Mouse (Mus musculus) ES-E14 (cell line): ENCODE measurements around the gene Sptssa. TPM values are rescaled to one million over a fixed set of nuclear protein-coding genes. Genes with fewer than 3 reads are reported as not detected.
A peak's percentile ranks its signal among the peaks of the same experiment; 100 is the strongest.

Source experiments
- DNase-seq: peaks from one replicate; pipeline ENCODE4 v3.0.0-alpha.2; 2013; ENCODE audit warnings: low read depth, low spot score
- H3K27ac ChIP-seq: 2 replicates; pipeline ENCODE4 v1.5.1; 2012; ENCODE audit warnings: low read depth, mild to moderate bottlenecking, low read length, moderate library complexity, mixed read lengths; ENCODE audit not compliant: poor library complexity, insufficient read depth, severe bottlenecking
- H3K36me3 ChIP-seq: 2 replicates; pipeline ENCODE4 v1.6.1; 2012; ENCODE audit warnings: mild to moderate bottlenecking, low read length, moderate library complexity, mixed read lengths; ENCODE audit not compliant: control insufficient read depth, poor library complexity, insufficient read depth, severe bottlenecking
- H3K4me1 ChIP-seq, 2 experiments: fragments of 150-350 bp in 1 of 2; sonication (generic) in 1 of 2; 2 replicates each; pipeline ENCODE4 v1.6.1; 2012; ENCODE audit warnings: low read length in 2 of 2, mild to moderate bottlenecking in 1 of 2, mixed read lengths in 1 of 2; ENCODE audit not compliant: control insufficient read depth in 2 of 2, insufficient read depth in 2 of 2, poor library complexity in 1 of 2
- H3K4me3 ChIP-seq, 2 experiments: fragments of 150-350 bp in 1 of 2; sonication (generic) in 1 of 2; 2 replicates each; pipeline ENCODE4 v1.5.1; 2012; ENCODE audit warnings: low read length in 2 of 2, low read depth in 1 of 2, mild to moderate bottlenecking in 1 of 2, mixed read lengths in 1 of 2; ENCODE audit not compliant: insufficient read depth in 1 of 2, poor library complexity in 1 of 2, severe bottlenecking in 1 of 2
- H3K9ac ChIP-seq: 2 replicates; pipeline ENCODE4 v1.6.1; 2012; ENCODE audit warnings: low read depth, mild to moderate bottlenecking, low read length, mixed read lengths; ENCODE audit not compliant: poor library complexity, insufficient read depth, severe bottlenecking
- H3K9me3 ChIP-seq: fragments of 150-350 bp; sonication (generic); 2 replicates; pipeline ENCODE4 v1.6.1; 2012; ENCODE audit warnings: low read depth, mild to moderate bottlenecking, low read length; ENCODE audit not compliant: control insufficient read depth, insufficient read depth
- CHD2 ChIP-seq: IDR thresholded peaks from 2 replicates; pipeline ENCODE4 v1.6.1; 2014; ENCODE audit warnings: mild to moderate bottlenecking, low read depth, low read length, inconsistent platforms
- HCFC1 ChIP-seq: IDR thresholded peaks from 2 replicates; pipeline ENCODE4 v1.6.1; 2012; ENCODE audit warnings: low read length, inconsistent platforms, borderline replicate concordance; ENCODE audit not compliant: insufficient read depth
- MAFK ChIP-seq: IDR thresholded peaks from 2 replicates; pipeline ENCODE4 v1.6.1; 2014; ENCODE audit warnings: mild to moderate bottlenecking, low read depth, low read length, inconsistent platforms; ENCODE audit not compliant: insufficient read depth
- ZC3H11A ChIP-seq: IDR thresholded peaks from 2 replicates; pipeline ENCODE4 v1.6.1; 2012; ENCODE audit warnings: low read depth, mild to moderate bottlenecking, inconsistent platforms, low read length, borderline replicate concordance
- ZNF384 ChIP-seq: IDR thresholded peaks from 2 replicates; pipeline ENCODE4 v1.6.1; 2012; ENCODE audit warnings: low read depth, low read length, inconsistent platforms
- in situ Hi-C, 2 experiments: fragments of 600-800 bp; cut with MboI; formaldehyde crosslinking; loops; one replicate each; pipeline ENCODE4 v1.15.1; 2025; ENCODE audit warnings: low sequenced_read_pairs in 2 of 2, inconsistent platforms in 1 of 2; ENCODE audit not compliant: unreplicated experiment in 2 of 2
- total RNA-seq: library from RNA; depleted of rRNA; stranded (reverse); fragments of 300-350 nt; gene quantifications from 2 replicates; pipeline ENCODE4 v1.2.3, GENCODE M21; 2012; rRNA removed

Gene Sptssa
- 14.3 and 23.7 TPM in 2 replicates for total RNA-seq

DNA sequence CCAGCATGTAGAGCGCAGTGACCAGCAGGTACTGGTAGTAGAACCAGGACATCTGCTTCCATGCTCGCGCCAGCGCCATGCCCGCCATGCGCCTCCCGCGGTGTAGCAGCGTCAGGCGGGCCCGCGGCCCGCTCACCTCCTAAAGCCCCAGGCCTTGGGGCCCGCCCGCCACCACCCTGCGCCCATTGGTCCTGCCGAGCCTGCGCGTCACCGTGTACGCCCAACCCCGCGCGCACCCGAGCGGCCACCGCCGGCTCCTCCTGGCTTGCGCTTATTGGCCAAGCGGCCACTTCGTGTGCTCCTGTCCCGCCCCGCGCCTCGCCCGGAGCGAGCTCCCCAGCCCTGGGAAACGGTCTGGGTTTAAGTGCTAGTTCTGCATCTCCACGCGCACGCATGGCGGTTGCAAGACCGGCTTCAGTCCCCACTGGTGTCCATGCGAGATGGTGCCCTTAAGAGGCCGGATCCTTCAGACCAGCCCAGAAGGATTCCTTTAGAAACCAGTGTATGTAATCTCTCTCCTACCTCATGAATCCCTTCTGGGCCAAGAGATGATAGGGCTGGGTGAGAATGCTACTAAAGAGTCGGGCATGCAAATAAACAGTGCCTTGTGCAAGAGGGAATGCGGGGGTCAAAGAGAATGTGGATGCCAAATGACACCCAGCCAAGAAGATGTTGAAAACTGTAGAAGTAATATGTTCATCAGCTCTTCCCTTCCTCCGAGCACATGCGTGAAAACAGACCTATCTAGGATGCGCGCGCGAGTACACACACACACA is at the start of gene Sptssa:
Sptssa (minus strand) TSS at position 178 of the 776 bp plus-strand sequence.
- Histone ChIP-seq H3K36me3 (no peaks in the 10 kb centered on the region), H3K9ac (peak within 1 kb of the TSS; percentile 90), H3K4me1 (peaks cover 3 to 9% of the 10 kb centered on the region in 2 experiments; a peak in 2 of 4 replicates), H3K9me3 (no peaks in the 10 kb centered on the region), H3K4me3 (peak within 1 kb of the TSS; percentile 73 to 90), H3K27ac (peak within 1 kb of the TSS; percentile 82)
- peak; percentile 86 for DNase-seq
- TF ChIP-seq HCFC1, result peak; percentile 67; the same call in 1 of the 2 replicates
- no peak for TF ChIP-seq CHD2
- no peak for TF ChIP-seq ZC3H11A
- TF ChIP-seq ZNF384, result no peak
- TF ChIP-seq MAFK, result no peak
- in situ Hi-C loops, result no loop called here

GRCm38 (mm10) chr12:54699394-54699793 is 43.0 kb upstream of the Sptssa start:
- no peaks in the 10 kb centered on the region for H3K9me3 ChIP-seq
- in situ Hi-C loops, result no loop called here
- TF ChIP-seq ZNF384, result no peak
- TF ChIP-seq ZC3H11A, result no peak
- TF ChIP-seq CHD2, result no peak
- no peak for TF ChIP-seq HCFC1
- TF ChIP-seq MAFK, result no peak
- no peak overlapping the region for H3K9ac ChIP-seq
- H3K4me1 ChIP-seq, result no peaks in the 10 kb centered on the region
- DNase-seq, result no peak
- H3K36me3 ChIP-seq, result no peaks in the 10 kb centered on the region
- H3K27ac ChIP-seq, result no peak overlapping the region
- no peak overlapping the region for H3K4me3 ChIP-seq

DNA sequence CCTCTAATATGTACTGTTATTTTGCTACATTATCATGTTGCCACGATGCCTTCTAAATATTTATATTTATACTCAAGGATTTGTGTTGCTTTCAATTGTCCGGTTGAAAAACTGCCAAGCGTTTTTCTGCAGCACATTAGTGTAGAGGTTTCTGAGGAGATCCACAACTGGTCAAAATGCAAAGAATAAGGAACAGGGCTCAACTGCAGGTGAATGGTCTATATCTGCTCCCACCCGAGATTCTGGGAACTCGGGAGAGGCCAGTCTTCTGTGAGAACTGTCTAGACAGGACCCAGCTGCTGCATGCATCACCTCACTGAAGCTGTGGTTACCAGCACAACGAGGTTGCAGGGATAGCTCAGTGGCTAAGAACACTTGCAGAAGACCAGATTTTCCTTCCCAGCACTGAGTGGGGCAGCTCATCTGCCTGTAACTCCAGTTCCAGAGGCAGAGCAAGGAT is 41.4 kb upstream of the Sptssa start:
- H3K36me3 ChIP-seq, result no peaks in the 10 kb centered on the region
- no peak for DNase-seq
- in situ Hi-C loops, result no loop called here
- no peak overlapping the region for H3K27ac ChIP-seq
- no peaks in the 10 kb centered on the region for H3K9me3 ChIP-seq
- no peak overlapping the region for H3K4me3 ChIP-seq
- TF ChIP-seq CHD2 (no peak), ZNF384 (no peak), ZC3H11A (no peak), MAFK (no peak), HCFC1 (no peak)
- no peaks in the 10 kb centered on the region for H3K4me1 ChIP-seq
- no peak overlapping the region for H3K9ac ChIP-seq

GRCm38 (mm10) chr12:54697003-54697597 is 40.7 kb upstream of the Sptssa start:
- H3K27ac ChIP-seq, result no peak overlapping the region
- in situ Hi-C loops, result no loop called here
- H3K4me1 ChIP-seq, result no peaks in the 10 kb centered on the region
- no peaks in the 10 kb centered on the region for H3K9me3 ChIP-seq
- DNase-seq, result peak; percentile 40
- peaks cover under 1% of the 10 kb centered on the region; the same call in 1 of the 2 replicates for H3K36me3 ChIP-seq
- no peak overlapping the region for H3K4me3 ChIP-seq
- H3K9ac ChIP-seq, result no peak overlapping the region
- TF ChIP-seq HCFC1, result no peak
- no peak for TF ChIP-seq ZNF384
- TF ChIP-seq MAFK, result no peak
- no peak for TF ChIP-seq ZC3H11A
- no peak for TF ChIP-seq CHD2
